Mouse (Mus musculus): Measurements from ENCODE around the gene Spsb2. TPM values are rescaled to one million over a fixed set of nuclear protein-coding genes. Genes with fewer than 3 reads are reported as not detected.
A peak's percentile ranks its signal among the peaks of the same experiment; 100 is the strongest.

Gene Spsb2
- total RNA-seq, 2 experiments from 2014 or later: 16.9 to 25.4 TPM

GRCm38 (mm10) chr6:124857840-124858530, 49.5 kb downstream of the Spsb2 start:
- DNase-seq: no peak

DNA sequence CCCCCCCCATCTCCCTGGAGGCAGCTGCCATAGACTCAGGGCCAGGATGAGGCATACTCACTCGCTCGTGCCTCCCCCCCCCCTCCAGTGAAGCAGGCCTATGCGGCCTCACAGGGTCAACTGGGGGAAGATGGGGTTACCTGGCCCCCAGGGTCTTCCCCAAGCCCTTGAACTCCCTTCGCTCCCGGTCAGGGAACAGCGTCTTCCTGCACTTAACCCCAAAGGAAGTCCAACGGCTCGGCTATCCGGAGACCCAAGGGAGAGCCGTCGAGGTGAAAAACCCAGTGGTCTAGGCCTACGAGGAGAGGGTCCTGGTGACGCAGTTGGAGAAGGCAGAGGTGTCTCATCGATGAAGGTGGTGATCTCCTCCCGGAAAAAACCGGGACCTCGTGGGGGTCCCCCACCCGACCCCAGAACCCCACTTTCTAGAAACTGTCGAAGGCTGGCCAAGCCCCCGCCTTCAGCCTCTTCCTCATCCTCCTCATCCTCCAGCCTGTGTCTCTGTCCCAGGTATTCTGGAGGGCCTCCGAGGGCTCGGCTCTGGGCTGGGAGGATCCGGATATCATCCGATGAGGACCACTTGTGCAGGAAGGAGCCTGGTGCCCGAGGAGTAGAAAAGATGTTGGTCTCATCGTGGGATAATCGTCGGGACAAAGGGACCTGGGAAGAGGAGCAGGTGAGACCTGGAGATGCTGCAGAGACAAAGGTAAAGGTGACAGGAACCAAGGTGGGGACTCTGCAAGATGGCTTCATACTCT, 50.3 kb downstream of the Spsb2 start:
- no peak for DNase-seq

DNA sequence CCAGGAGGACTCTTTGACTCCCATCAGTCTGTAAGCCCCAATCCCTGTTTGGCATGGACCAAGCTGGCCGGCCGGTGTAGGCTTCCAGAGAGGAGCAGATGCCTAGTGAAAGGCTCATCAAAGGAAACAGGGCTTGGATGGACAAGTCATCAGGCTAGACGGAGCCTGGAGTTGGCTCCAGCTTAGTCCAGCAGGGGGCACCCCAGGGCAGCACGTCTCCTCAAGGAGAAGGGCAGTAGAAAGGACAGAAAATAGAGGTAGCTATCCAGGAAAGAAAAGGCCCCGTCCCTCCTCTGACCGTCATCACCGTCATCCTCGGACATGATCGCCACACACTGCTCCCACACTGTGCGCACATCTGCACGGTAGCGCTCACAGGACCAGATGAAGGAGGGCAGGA, 51.3 kb downstream of the Spsb2 start:
- DNase-seq: peak; percentile 91 to 95

Other genes starting within 250 kb of the Spsb2 start
- gene C1rb, start 238.4 kb upstream of the Spsb2 start, total RNA-seq (2021): 1 to 10 TPM; 5.8 to 7.8 TPM
- 1 to 10 TPM; 2.4 to 2.6 TPM for gene C1s2, start 172.6 kb upstream of the Spsb2 start, total RNA-seq (2021)
- 100 to 1,000 TPM in 1 of 2 experiments, 10 to 100 TPM in 1; 77.0 to 113 TPM for gene Lpcat3, start 145.6 kb upstream of the Spsb2 start, total RNA-seq (2021)
- gene Emg1, start 96.5 kb upstream of the Spsb2 start, total RNA-seq (2021): 10 to 100 TPM; 87.2 to 88.2 TPM
- 100 to 1,000 TPM; 308 to 325 TPM for gene Phb2, start 96.3 kb upstream of the Spsb2 start, total RNA-seq (2021)
- gene Ptpn6, start 69.9 kb upstream of the Spsb2 start, total RNA-seq (2021): 1 to 10 TPM; 5.5 to 9.6 TPM
- gene Grcc10, start 67.3 kb upstream of the Spsb2 start, total RNA-seq (2021): 100 to 1,000 TPM; 331 to 397 TPM
- under 1 TPM in 1 of 2 experiments, not detected in 1; 0.56 TPM for gene Gm45234, start 52.6 kb upstream of the Spsb2 start, total RNA-seq (2021)
- 10 to 100 TPM; 77.4 to 78.1 TPM for gene Atn1, start 52.1 kb upstream of the Spsb2 start, total RNA-seq (2021)
- gene Eno2, start 39.0 kb upstream of the Spsb2 start, total RNA-seq (2021): 10 to 100 TPM; 12.4 to 32.6 TPM
- under 1 TPM in 1 of 2 experiments, not detected in 1; 0.43 TPM for gene Lrrc23, start 28.9 kb upstream of the Spsb2 start, total RNA-seq (2021)
- 100 to 1,000 TPM; 406 to 411 TPM for gene Tpi1, start 5.6 kb downstream of the Spsb2 start, total RNA-seq (2021)
- 100 to 1,000 TPM; 120 to 126 TPM for gene Usp5, start 20.8 kb downstream of the Spsb2 start, total RNA-seq (2021)
- gene Cdca3, start 20.9 kb downstream of the Spsb2 start, total RNA-seq (2021): 1 to 10 TPM; 5.9 to 9.2 TPM
- 1 to 10 TPM; 6.2 to 8.1 TPM for gene Gnb3, start 31.6 kb downstream of the Spsb2 start, total RNA-seq (2021)
- gene P3h3, start 49.1 kb downstream of the Spsb2 start, total RNA-seq (2021): 10 to 100 TPM; 21.7 to 24.5 TPM
- gene Gpr162, start 55.3 kb downstream of the Spsb2 start, total RNA-seq (2021): 1 to 10 TPM in 1 of 2 experiments, under 1 TPM in 1; 0.89 to 1.2 TPM
- gene Cd4, start 79.6 kb downstream of the Spsb2 start, total RNA-seq (2021): under 1 TPM; 0.30 to 0.50 TPM
- gene Lag3, start 103.0 kb downstream of the Spsb2 start, total RNA-seq (2021): 1 to 10 TPM; 1.0 to 1.3 TPM
- 100 to 1,000 TPM; 753 to 830 TPM for gene Ptms, start 111.4 kb downstream of the Spsb2 start, total RNA-seq (2021)
- gene Mlf2, start 122.7 kb downstream of the Spsb2 start, total RNA-seq (2021): 100 to 1,000 TPM; 284 to 296 TPM
- gene Cops7a, start 156.9 kb downstream of the Spsb2 start, total RNA-seq (2021): 100 to 1,000 TPM; 121 to 176 TPM
- 1 to 10 TPM; 2.1 to 3.4 TPM for gene Pianp, start 188.0 kb downstream of the Spsb2 start, total RNA-seq (2021)
- gene Zfp384, start 200.5 kb downstream of the Spsb2 start, total RNA-seq (2021): 10 to 100 TPM; 41.3 to 53.8 TPM
- 10 to 100 TPM; 54.4 to 79.5 TPM for gene Ing4, start 231.1 kb downstream of the Spsb2 start, total RNA-seq (2021)
- gene Acrbp, start 241.0 kb downstream of the Spsb2 start, total RNA-seq (2021): 1 to 10 TPM; 6.9 to 7.1 TPM

Measured in adrenal gland, postnatal 36 days (tissue).